Mouse (Mus musculus): ENCODE results near the gene Blnk. TPM values are rescaled to one million over a fixed set of nuclear protein-coding genes. Genes with fewer than 3 reads are reported as not detected.

The Blnk gene
- polyA plus RNA-seq, 1 experiment = 6.0 TPM

GRCm38 (mm10) chr19:41007733-41008132 is 13.4 kb upstream of the Blnk start:
- TF ChIP-seq POLR2A (IDR thresholded peaks at IDR 0.05; ENCODE audit: insufficient read depth, low read length) (no peak), EP300 (IDR thresholded peaks at IDR 0.05; ENCODE audit: insufficient read depth, low read depth, low read length) (no peak), CTCF (IDR thresholded peaks at IDR 0.05; ENCODE audit: low read depth, low read length) (no peak)
- H3K27me3 ChIP-seq (ENCODE audit: control insufficient read depth, insufficient read depth, low read length, poor library complexity, severe bottlenecking) = no peaks in the 10 kb centered on the region
- peaks cover 7% of the 10 kb centered on the region for H3K4me1 ChIP-seq (ENCODE audit: control insufficient read depth, insufficient read depth, low read length)
- H3K9me3 ChIP-seq (replicated peaks; ENCODE audit: control insufficient read depth, insufficient read depth, low read length, poor library complexity, severe bottlenecking) = peaks cover 6% of the 10 kb centered on the region
- no peaks in the 10 kb centered on the region for H3K36me3 ChIP-seq (ENCODE audit: control insufficient read depth, insufficient read depth, low read length, poor library complexity, severe bottlenecking)
- no peak overlapping the region for H3K9ac ChIP-seq (ENCODE audit: low read depth, poor library complexity, severe bottlenecking)
- H3K27ac ChIP-seq (ENCODE audit: insufficient read depth, low read length) = no peak overlapping the region
- no peak overlapping the region for H3K4me3 ChIP-seq (ENCODE audit: low read depth, low read length)

- Histone ChIP-seq H3K9ac (ENCODE audit: low read depth, poor library complexity, severe bottlenecking) (no peak overlapping the region), H3K36me3 (ENCODE audit: control insufficient read depth, insufficient read depth, low read length, poor library complexity, severe bottlenecking) (no peaks in the 10 kb centered on the region), H3K9me3 (replicated peaks; ENCODE audit: control insufficient read depth, insufficient read depth, low read length, poor library complexity, severe bottlenecking) (peaks cover 7% of the 10 kb centered on the region), H3K27ac (ENCODE audit: insufficient read depth, low read length) (no peak overlapping the region), H3K27me3 (ENCODE audit: control insufficient read depth, insufficient read depth, low read length, poor library complexity, severe bottlenecking) (no peaks in the 10 kb centered on the region), H3K4me3 (ENCODE audit: low read depth, low read length) (no peak overlapping the region), H3K4me1 (ENCODE audit: control insufficient read depth, insufficient read depth, low read length) (peaks cover 5% of the 10 kb centered on the region)
- TF ChIP-seq POLR2A (IDR thresholded peaks at IDR 0.05; ENCODE audit: insufficient read depth, low read length) (no peak), CTCF (IDR thresholded peaks at IDR 0.05; ENCODE audit: low read depth, low read length) (no peak), EP300 (IDR thresholded peaks at IDR 0.05; ENCODE audit: insufficient read depth, low read depth, low read length) (no peak)
Measured at GRCm38 (mm10) chr19:41007326-41007725, 13.0 kb upstream of the Blnk start.

DNA sequence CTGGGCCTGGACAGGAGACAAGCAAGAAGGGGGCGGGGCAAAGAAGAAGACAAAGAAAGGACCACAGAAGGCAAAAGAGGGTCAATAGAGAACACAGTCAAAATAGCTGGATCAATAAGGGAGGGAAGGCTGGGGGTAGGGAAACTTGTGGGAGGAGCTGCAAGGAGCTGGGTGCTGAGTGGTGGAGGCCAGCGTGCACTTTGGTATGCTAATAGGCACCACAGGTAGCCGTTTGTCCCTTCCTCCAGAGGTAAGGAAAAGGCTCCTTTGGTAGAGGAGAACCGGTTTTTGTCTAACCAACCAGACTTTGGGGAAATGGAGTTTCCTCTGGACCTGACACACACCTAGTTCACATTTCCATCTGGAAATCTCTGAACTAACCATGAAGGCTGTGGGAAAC is 12.3 kb upstream of the Blnk start:
- Histone ChIP-seq H3K9me3 (replicated peaks; ENCODE audit: control insufficient read depth, insufficient read depth, low read length, poor library complexity, severe bottlenecking) (peaks cover 9% of the 10 kb centered on the region), H3K36me3 (ENCODE audit: control insufficient read depth, insufficient read depth, low read length, poor library complexity, severe bottlenecking) (no peaks in the 10 kb centered on the region), H3K27me3 (ENCODE audit: control insufficient read depth, insufficient read depth, low read length, poor library complexity, severe bottlenecking) (no peaks in the 10 kb centered on the region), H3K4me1 (ENCODE audit: control insufficient read depth, insufficient read depth, low read length) (peaks cover 5% of the 10 kb centered on the region), H3K9ac (ENCODE audit: low read depth, poor library complexity, severe bottlenecking) (no peak overlapping the region), H3K27ac (ENCODE audit: insufficient read depth, low read length) (peak overlapping the region; percentile 83), H3K4me3 (ENCODE audit: low read depth, low read length) (no peak overlapping the region)
- 0 out of 2 replicates have a peak, but pooled peaks have one; percentile 47 for TF ChIP-seq EP300 (IDR thresholded peaks at IDR 0.05; ENCODE audit: insufficient read depth, low read depth, low read length)
- TF ChIP-seq CTCF (IDR thresholded peaks at IDR 0.05; ENCODE audit: low read depth, low read length) = no peak
- TF ChIP-seq POLR2A (IDR thresholded peaks at IDR 0.05; ENCODE audit: insufficient read depth, low read length) = no peak

- Histone ChIP-seq H3K4me3 (ENCODE audit: low read depth, low read length) (no peak overlapping the region), H3K9me3 (replicated peaks; ENCODE audit: control insufficient read depth, insufficient read depth, low read length, poor library complexity, severe bottlenecking) (peaks cover 10% of the 10 kb centered on the region), H3K27me3 (ENCODE audit: control insufficient read depth, insufficient read depth, low read length, poor library complexity, severe bottlenecking) (no peaks in the 10 kb centered on the region), H3K4me1 (ENCODE audit: control insufficient read depth, insufficient read depth, low read length) (peaks cover 3% of the 10 kb centered on the region), H3K36me3 (ENCODE audit: control insufficient read depth, insufficient read depth, low read length, poor library complexity, severe bottlenecking) (no peaks in the 10 kb centered on the region), H3K27ac (ENCODE audit: insufficient read depth, low read length) (no peak overlapping the region), H3K9ac (ENCODE audit: low read depth, poor library complexity, severe bottlenecking) (no peak overlapping the region)
- no peak for TF ChIP-seq EP300 (IDR thresholded peaks at IDR 0.05; ENCODE audit: insufficient read depth, low read depth, low read length)
- TF ChIP-seq POLR2A (IDR thresholded peaks at IDR 0.05; ENCODE audit: insufficient read depth, low read length) = no peak
- no peak for TF ChIP-seq CTCF (IDR thresholded peaks at IDR 0.05; ENCODE audit: low read depth, low read length)
Measured at GRCm38 (mm10) chr19:41003694-41004315, 9.5 kb upstream of the Blnk start.

DNA sequence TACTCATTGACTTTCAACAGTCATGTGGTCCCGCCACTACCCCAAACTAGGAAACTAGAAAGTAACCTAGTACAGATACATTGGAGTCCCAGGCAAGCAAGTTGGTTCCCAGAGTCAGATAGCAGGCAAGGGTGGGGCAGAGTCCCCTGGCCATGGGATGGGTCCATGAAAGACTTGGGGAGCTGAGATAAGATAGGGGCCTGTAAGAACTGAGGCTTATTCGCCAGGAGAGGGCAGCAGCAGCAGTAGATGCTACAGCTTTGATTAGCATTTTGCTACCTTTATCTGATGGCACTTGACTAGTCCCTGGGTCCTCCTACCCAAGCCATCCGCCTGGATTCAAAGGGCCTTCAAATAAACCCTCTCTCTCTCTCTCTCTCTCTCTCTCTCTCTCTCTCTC is 5.2 kb upstream of the Blnk start:
- Histone ChIP-seq H3K36me3 (ENCODE audit: control insufficient read depth, insufficient read depth, low read length, poor library complexity, severe bottlenecking) (no peaks in the 10 kb centered on the region), H3K4me3 (ENCODE audit: low read depth, low read length) (no peak overlapping the region), H3K9ac (ENCODE audit: low read depth, poor library complexity, severe bottlenecking) (no peak overlapping the region), H3K9me3 (replicated peaks; ENCODE audit: control insufficient read depth, insufficient read depth, low read length, poor library complexity, severe bottlenecking) (peaks cover 10% of the 10 kb centered on the region), H3K4me1 (ENCODE audit: control insufficient read depth, insufficient read depth, low read length) (peaks cover 13% of the 10 kb centered on the region), H3K27me3 (ENCODE audit: control insufficient read depth, insufficient read depth, low read length, poor library complexity, severe bottlenecking) (no peaks in the 10 kb centered on the region), H3K27ac (ENCODE audit: insufficient read depth, low read length) (no peak overlapping the region)
- TF ChIP-seq POLR2A (IDR thresholded peaks at IDR 0.05; ENCODE audit: insufficient read depth, low read length) = no peak
- TF ChIP-seq CTCF (IDR thresholded peaks at IDR 0.05; ENCODE audit: low read depth, low read length) = peak; percentile 23

GRCm38 (mm10) chr19:40998469-40999170 is 4.3 kb upstream of the Blnk start:
- H3K36me3 ChIP-seq (ENCODE audit: control insufficient read depth, insufficient read depth, low read length, poor library complexity, severe bottlenecking) = no peaks in the 10 kb centered on the region
- H3K27me3 ChIP-seq (ENCODE audit: control insufficient read depth, insufficient read depth, low read length, poor library complexity, severe bottlenecking) = no peaks in the 10 kb centered on the region
- H3K4me1 ChIP-seq (ENCODE audit: control insufficient read depth, insufficient read depth, low read length) = peaks cover 14% of the 10 kb centered on the region
- no peak overlapping the region for H3K27ac ChIP-seq (ENCODE audit: insufficient read depth, low read length)
- H3K4me3 ChIP-seq (ENCODE audit: low read depth, low read length) = no peak overlapping the region
- H3K9ac ChIP-seq (ENCODE audit: low read depth, poor library complexity, severe bottlenecking) = no peak overlapping the region
- TF ChIP-seq POLR2A (IDR thresholded peaks at IDR 0.05; ENCODE audit: insufficient read depth, low read length) (no peak), CTCF (IDR thresholded peaks at IDR 0.05; ENCODE audit: low read depth, low read length) (no peak), EP300 (IDR thresholded peaks at IDR 0.05; ENCODE audit: insufficient read depth, low read depth, low read length) (no peak)
- H3K9me3 ChIP-seq (replicated peaks; ENCODE audit: control insufficient read depth, insufficient read depth, low read length, poor library complexity, severe bottlenecking) = peaks cover 10% of the 10 kb centered on the region
